Mouse (Mus musculus): Measurements from ENCODE around the gene Rpl41. TPM values are rescaled to one million over a fixed set of nuclear protein-coding genes. Genes with fewer than 3 reads are reported as not detected.
"Not testable (repeated sequence)": the region's sequence is repeated elsewhere in the genome, so short reads cannot be mapped to it uniquely, and the experiment has no call there.

The Rpl41 gene
- total RNA-seq, 2 experiments from 2014 or later = 1,545 to 1,604 TPM

DNA sequence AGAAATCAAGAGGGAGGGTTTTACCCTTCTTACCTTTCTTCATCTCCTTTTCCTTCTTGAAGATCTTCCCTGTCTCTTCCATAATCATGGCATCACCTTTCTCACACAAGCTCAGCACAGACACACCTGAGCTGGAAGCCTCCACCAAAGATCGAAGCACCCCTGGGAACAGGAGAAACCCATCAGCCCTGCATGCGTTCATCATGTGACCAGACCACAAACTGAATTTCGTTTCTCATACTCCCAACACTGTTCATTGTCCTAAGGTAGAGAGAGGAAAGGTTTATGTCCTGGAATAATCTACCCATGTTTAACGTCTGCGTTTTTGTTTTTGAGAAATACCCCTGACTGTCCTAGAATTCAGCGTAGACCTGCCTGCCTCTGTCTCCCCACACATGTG, 14.4 kb upstream of the Rpl41 start:
- DNase-seq (ENCODE audit: low spot score in 2 of 2) = no peak
- intact Hi-C loops (cut with DNase I) = no loop called here

DNA sequence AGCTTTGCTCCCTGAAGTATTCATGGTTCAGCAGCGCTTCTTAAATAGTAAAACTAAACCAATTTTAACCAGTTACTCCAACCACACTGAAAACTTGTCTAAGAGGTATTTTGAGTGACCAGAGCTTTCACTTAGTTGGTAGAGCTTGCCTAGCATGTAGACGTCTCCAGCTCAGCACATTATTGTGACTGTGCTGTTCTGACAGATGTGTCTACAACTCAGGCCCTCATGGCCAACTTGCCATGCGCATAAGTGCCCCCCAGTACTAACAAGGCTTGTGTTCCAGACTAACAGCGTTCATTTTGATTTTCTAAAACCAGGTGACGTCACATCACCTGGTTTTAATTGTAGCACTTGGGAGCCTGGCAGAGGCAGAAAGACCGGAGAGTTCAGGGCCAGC, 7.9 kb upstream of the Rpl41 start:
- DNase-seq (ENCODE audit: low spot score in 2 of 2) = no peak
- intact Hi-C loops (cut with DNase I) = no loop called here

DNA sequence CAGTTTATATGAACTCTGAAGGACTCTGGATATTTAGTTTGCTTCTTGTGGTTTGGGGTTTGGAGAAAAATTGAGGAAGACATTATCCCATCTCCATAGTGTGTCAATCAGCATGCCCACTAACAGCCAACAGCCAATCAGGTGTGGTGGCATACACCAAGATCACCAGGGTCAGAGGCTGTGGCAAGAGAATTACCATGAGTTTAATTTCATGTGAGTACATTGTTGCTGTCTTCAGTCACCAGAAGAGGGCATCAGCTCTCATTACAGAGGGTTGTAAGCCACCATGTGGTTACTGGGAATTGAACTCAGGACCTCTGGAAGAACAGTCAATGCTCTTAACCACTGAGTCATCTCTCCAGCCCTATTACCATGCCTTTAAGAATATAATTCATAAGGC, 7.2 kb upstream of the Rpl41 start:
- no peak for DNase-seq (ENCODE audit: low spot score in 2 of 2)
- intact Hi-C loops (cut with DNase I) = no loop called here

DNA sequence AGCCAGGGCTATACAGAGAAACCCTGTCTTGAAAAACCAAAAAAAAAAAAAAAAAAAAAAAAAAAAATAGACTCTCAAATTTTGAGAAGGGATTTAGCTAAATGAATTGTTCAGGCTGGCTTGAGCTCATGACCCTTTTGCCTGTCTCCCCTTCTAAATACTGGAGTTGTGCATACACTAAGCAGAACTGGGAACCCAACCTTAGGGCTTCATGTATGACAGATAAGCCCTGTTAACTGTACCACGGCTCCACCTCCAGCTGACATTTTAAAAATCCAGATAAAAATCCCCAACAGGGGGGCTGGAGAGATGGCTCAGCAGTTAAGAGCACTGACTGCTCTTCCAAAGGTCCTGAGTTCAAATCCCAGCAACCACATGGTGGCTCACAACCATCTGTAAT, 6.5 kb upstream of the Rpl41 start:
- intact Hi-C loops (cut with DNase I) = not testable (repeated sequence)

DNA sequence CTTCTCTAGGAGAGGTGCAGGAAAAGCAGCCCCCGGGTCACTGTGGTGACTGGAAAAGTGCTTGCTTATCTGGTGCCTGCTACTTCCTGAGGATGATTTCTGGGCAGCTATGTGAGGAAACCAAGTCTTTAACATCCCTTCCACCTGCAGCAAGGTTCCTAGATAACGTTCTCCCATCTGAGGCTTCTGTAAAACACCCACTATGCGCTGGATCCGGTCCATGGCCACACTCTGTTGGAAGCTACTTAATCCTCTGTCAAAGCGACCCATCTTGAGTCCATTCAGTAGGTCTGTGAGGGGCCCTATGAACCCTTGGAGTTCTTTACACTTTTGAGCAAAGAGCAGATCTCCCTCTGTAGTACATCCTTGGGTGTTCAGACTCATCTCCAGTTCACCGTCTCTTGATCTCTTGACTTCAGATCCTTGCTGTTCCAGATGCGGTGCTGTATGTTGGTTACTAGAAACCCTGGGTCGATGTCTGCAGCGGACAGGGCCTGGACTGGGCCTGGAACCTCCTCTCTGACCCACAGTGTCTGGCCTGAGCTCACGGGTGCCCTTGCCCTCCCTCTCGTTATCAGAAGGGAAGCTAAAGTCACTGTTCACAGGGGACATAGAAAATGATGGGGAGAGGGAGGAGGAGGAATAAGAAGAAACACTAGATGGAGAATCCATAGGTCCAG, 1.2 kb upstream of the Rpl41 start:
- DNase-seq (ENCODE audit: low spot score in 2 of 2); intact Hi-C loops (cut with DNase I): not testable (repeated sequence)

More for the DNA sequence above, 6.5 kb upstream of the Rpl41 start:
- not testable (repeated sequence) for DNase-seq (ENCODE audit: low spot score in 2 of 2)

DNA sequence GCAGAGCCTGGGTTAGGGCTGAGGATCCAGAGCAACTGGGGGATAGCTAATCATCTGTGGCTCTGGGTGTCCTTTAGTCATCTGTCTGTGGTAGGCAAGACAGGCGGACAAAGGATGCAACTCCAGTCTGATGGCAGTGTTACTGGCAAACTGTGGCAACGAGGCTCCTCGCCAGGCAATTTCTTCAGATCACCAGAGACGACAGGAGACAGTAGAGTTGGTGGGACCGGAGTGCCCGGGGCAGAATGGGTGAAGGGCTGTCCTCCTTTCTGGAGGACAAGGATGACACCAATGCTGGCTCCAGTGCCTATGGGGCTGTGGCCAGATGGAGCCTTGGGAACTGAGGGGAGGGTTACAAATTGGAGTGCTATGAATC, 565 bp upstream of the Rpl41 start:
- DNase-seq (ENCODE audit: low spot score in 2 of 2) = not testable (repeated sequence)
- intact Hi-C loops (cut with DNase I) = loop anchor here (1.0 kb wide), 1 partner anchor 17 kb away; no protein-coding TSS in a partner anchor

DNA sequence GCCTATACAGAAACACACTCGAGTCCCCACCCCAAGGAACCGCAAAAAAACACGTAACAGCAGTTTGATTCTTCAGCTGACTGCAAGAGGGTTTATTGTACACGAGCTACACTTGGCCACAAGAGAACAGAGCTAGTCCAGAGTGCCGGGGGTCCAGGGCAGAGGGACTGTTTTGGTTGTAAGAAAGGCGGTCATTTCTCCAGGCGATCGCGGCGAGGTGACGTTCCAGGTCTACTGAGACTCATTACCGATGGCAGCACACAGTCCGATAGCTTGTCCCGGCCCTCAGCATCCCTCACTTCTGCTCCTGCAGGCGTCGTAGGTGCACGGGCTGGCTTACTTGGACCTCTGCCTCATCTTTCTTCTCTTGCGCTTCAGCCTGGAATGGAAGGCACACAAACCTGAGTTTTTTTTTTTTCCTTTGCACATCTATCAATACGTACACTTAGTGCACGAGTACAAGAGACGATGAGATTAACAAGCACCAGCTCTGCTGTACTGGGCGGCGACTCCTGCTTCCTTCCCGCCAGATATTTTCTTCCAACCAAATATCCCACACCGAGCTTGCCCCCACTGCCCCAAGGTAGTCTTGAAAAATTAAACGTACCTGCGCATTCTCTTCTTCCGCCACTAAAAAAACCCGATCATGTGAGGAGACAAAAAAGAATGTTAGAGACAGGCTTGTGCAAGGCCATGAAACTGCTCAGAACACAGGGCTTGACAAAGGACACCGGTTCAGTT, 884 bp downstream of the Rpl41 start:
- DNase-seq (ENCODE audit: low spot score in 2 of 2); intact Hi-C loops (cut with DNase I): not testable (repeated sequence)

DNA sequence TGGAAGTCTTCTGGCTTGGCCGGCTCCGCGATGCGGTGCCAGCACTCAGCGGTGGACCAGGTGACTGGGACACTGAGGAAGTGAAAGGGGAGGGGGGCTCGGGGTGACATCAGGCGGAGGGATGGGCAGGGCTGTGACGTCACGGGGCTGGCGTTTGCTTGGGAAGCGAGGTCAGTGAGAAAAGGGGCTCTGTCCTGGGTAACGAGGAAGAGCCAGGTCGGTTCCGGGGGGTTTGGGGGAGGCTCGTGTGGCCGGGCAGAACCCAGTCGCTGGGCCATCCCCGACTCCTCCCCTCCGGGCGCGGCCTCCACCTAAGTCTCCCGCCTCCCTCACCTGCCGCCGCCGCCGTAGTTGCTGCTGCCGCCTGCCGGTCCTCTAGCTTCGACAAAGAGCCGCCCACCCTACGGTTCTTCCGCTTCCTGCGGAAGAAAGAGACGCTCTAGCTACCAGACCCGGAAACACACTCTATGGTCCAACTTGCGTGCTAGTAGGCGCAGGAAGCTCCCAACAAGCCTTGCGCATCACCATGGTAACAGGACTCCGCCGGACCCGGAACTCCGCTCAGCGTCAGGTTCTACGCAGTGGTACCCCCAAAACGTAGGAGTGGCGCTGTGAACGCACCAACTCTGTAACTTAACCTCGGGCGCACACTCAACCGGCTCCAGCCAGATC, 1.6 kb downstream of the Rpl41 start, which contains the start of gene Zc3h10:
Gene Zc3h10 (minus strand): TSS at position 414 of the 672 bp plus-strand sequence.
- intact Hi-C loops (cut with DNase I) = loop anchor here (2.0 kb wide), 1 partner anchor 53 kb away; the partner anchor contains the start of gene Myl6
- peak; percentile 94 to 99 for DNase-seq (ENCODE audit: low spot score in 2 of 2)

DNA sequence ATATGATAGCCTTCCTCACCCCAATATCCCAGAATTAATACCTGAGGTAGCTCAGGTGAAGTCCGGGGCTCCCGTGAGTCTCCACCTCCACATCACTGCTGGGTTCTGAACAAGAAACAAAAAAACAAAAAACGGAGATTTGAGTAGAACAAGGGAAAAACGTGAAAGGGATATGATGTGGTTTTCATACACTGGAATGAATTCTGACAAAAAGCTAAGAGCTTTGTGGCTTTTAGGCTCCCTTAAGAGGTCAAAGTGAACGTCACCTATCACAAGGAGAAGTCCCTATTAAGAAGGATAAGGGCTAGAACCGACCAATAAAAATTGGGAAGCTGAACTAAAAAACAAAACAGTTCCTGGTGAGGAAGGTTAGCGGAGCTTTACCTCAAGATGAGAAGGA, 2.3 kb downstream of the Rpl41 start:
- intact Hi-C loops (cut with DNase I) = loop anchor here (2.0 kb wide), 1 partner anchor 52 kb away; the partner anchor contains the start of gene Myl6
- DNase-seq (ENCODE audit: low spot score in 2 of 2) = no peak

DNA sequence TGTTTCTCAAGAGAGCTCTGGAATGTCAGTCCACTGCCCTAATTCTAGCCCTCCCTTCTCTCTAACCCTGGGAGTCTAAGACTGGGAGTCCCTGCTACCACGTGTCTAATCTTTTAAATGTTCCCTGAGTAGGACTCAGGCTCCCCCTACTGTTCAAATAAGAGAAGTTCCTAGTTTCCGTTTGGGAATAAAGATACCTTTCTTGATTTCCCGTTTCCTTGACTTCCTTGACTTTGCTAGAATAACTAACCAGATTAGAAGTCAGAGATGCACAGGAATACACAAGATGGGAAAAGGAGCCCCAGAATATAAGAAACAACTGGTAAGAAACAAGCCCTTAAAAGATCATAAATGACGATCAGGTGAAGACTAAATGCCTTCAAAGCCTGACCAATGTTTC, 2.7 kb downstream of the Rpl41 start:
- intact Hi-C loops (cut with DNase I) = loop anchor here (2.0 kb wide), 1 partner anchor 52 kb away; the partner anchor contains the start of gene Myl6
- peak in 1 of 2 experiments; percentile 57 for DNase-seq (ENCODE audit: low spot score in 2 of 2)

DNA sequence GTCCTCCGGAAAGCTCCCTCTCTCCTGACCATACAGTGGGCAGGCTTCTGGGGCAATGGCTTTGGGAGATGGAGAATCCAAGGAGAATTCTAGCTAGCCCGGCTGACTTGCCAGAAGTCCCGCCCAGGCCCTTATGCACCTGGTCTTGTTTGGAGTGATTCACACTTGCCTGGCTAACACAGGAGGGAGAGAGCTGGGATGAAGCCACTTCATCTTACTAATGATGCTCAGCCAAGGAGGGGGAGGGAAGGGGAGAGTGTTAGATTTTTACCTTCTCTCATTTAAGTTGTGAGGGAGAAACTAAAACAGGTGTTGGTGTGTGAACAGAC, 3.6 kb downstream of the Rpl41 start:
- intact Hi-C loops (cut with DNase I) = no loop called here
- DNase-seq (ENCODE audit: low spot score in 2 of 2) = no peak

DNA sequence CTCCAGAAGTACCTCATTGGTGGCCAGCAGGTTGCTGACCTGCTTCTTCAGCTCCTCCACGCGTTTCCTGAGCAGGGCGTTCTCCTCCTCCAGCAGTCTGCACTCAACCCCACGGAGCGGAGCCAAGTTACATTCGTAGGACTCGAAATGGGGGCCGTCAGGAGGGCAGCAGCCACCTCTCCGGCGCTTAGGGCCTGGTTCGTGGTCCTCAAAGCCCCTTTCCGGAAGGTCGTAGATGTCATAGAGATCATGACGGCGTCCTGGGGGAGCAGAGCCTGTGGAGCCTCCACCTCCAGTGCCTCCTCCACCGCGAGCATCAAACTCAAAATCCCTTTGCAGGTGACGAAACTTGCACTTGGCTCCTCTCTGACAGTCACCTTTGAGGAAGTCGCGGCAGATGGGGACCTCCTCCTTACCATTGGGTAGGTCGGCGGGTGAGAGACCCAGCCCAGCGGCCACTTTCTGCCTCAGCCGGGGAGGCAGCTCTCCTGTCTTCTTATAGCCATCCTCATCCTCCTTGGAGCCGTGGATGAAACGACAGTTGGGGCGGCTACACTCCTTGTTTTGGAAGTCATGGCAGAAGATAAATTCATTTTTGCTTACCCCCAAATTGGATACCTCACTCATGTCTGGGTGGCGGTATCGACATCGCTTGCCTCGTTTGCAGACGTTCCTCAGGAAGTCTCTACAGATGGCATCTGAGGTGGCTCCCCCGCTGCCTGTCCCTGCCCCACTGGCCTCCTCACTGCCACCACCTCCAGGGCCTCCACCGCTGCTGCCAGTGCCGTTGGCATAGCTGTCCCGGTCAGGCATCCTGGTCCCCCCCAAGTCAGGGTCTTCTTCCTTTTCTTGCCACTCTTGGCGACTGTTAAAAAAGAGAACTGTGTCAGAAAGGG, 4.2 kb downstream of the Rpl41 start:
- intact Hi-C loops (cut with DNase I) = no loop called here
- no peak for DNase-seq (ENCODE audit: low spot score in 2 of 2)

DNA sequence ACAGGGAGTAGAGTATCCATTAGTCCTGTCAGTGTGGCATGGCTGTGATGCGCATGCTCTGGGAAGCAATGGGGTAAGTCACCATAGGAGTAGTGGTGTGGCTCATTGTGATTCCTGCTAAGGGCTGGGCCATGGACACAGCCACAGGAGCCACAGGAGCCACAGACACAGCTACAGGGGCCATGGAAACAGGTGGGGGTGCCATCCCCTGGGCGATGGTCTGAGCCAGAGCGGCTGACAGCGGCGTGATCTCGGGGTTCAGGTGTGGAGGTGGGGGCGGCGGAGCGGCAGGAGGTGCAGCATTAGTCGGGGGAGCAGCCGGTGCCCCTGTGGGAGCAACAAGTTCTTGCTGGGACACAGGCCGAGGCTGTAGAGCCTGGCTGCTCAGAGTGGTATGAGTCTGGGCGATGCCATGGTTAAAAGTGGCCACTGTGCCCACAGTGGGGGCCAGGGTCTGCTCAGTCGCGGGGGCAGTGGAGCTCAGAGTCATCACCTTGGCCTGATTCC, 4.9 kb downstream of the Rpl41 start:
- no peak for DNase-seq (ENCODE audit: low spot score in 2 of 2)
- intact Hi-C loops (cut with DNase I) = no loop called here

DNA sequence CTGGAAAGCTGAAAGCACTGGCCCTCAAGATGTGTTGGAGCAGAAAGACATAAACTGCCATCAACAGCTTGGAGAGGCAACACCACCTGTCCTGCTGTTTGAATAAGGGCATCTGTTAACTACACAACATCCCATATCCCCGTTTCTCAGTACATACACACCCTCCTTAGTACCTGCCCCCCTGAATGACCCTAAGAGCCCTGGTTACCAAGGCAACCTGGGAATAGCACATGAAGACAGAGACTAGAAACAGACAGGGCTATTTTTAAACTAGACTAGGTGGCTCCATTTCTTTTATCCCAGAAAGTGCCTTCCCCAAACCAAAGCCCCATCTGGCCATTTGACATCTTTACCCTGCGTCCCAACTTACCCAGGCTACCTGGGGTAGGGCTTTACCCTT, 6.0 kb downstream of the Rpl41 start:
- intact Hi-C loops (cut with DNase I) = no loop called here
- no peak for DNase-seq (ENCODE audit: low spot score in 2 of 2)

DNA sequence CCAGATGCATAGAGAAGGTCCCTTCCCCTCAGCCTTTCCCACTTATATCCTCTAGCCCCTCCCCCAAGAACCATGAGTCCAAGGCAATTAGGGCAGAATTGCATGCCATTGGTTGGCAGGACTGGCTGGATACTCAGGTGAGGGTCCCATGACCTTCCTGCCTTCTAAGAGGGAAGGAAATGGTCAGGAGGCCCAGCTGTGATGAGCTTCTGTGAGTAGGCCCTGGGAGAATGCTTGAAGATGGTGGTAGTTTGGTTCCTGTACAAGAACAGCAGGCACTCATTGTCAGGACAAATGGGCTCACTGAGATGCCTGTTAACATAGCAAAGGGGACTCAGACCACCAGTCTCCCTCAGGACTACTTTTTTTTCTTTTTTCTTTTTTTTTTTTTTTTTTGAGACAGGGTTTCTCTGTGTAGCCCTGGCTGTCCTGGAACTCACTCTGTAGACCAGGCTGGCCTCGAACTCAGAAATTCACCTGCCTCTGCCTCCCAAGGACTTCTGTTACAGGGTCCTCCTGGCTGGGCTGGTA, 10.7 kb downstream of the Rpl41 start:
- intact Hi-C loops (cut with DNase I) = no loop called here
- DNase-seq (ENCODE audit: low spot score in 2 of 2) = no peak

DNA sequence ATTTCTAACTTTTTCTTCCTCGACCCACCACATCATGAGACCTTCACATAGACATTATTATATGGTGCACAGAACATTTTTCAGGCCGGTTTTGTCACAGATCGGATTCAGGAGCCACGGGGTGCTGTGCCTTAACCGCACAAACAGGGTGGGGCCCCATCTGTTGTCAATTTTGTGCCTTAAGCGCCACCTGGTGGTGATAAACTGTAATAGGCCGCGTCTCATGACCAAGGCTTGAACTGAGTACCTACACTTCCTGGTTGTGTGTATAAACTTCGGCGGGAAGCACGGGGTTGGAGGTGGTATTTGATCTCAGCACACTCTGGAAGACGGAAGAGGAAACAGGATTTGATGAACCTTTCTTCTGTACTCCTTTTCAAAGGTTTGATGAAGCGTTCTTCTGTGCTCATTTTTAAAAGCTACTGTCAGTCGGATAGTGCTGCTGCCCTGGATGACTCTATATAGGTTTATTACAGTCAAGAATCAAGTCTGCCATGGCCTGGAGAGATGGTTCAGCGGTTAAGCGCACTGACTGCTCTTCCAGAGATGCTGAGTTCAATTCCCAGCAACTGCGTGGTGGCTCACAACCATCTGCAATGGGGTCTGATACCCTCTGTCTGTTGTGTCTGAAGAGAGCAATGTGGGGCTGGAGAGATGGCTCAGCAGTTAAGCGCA, 12.7 kb downstream of the Rpl41 start:
- intact Hi-C loops (cut with DNase I) = loop anchor here (2.0 kb wide), 2 partner anchors 18 to 78 kb away; partner anchors contain the start of gene Smarcc2
- DNase-seq (ENCODE audit: low spot score in 2 of 2) = peak; percentile 91 to 93

DNA sequence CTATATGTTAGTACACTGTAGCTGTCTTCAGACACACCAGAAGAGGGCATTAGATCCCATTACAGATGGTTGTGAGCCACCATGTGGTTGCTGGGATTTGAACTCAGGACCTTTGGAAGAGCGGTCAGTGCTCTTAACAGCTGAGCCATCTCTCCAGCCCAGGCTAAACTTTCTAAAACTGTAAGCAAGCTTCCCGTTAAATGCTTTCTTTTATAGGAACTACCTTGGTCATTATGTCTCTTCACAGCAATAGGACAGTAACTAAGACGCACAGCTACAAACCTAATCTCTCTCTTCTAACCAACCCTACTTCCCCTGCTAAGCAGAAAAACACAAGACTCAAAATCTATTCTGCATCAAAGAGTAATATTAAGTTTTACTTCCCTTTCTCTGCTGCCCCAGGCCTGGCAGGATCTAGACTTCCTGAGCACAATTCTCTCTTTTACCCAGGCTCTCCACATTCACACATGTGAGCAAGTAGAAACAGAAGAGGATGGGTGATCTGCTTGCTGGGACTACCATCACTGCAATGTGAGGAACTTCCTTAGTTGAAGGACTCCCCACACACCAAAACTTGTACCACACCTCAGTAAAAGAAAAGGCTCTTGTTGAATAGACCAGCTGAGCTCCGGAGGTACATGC, 13.4 kb downstream of the Rpl41 start:
- intact Hi-C loops (cut with DNase I) = loop anchor here (2.0 kb wide), 2 partner anchors 17 to 77 kb away; partner anchors contain the start of gene Smarcc2
- no peak for DNase-seq (ENCODE audit: low spot score in 2 of 2)

DNA sequence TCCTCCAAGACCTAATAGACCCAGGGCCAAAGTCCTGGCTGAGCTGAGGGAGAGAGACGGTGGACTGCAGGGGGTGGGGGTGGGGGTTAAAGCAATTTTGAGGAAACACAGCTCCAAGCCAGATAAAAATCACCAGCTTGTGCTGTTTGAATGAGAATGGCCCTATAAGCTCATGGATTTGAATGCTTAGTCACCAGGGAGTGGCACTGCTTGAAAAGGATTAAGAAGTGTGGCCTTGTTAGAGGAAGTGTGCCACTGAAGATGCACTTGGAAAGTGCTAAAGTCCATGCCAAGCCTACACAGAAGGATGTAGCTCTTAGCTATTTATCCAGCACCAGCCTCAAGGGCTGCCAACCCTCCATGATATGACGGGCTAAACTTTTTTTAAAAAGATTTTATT, 13.9 kb downstream of the Rpl41 start:
- intact Hi-C loops (cut with DNase I) = no loop called here

More for the DNA sequence above, 13.9 kb downstream of the Rpl41 start:
- no peak for DNase-seq (ENCODE audit: low spot score in 2 of 2)

Data from left cerebral cortex, postnatal 25 days (tissue).